18 mouse cellular contexts compared by ENCODE assay signal in the genomic region with DNA sequence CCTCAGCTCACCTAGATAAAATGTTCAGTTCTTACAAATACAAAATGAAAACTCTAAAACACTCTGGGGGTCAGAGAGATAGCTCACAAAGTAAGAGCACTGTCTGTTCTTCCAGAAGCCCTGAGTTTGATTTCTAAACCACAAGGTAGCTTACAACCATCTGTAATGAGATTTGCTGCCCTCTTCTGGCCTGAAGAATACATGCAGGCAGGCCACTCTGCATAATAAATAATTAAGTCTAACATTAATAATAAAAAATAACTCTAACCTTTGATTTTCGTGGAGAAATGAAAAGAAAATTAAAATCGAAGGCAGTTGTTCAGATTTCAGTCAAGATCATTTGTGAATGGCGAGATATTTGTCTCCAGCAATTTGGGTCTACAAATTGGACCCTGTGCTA.
DNase-seq lines count a peak whose midpoint lies in the region; ATAC-seq and TF ChIP-seq lines count a peak whose summit lies in the region.
"Had no signal": no experiment of that assay in that cellular context is flagged by ENCODE, and none has a peak within 500 bp of the region (broad histone marks: within the 10 kb centered on the region; RNA-seq: fewer than 3 reads in every experiment).

No protein-coding gene starts in this region.

- H3K4me1 ChIP-seq in hindbrain, postnatal 0 days (ENCODE audit: insufficient read depth, low read length) = no peaks in the 10 kb centered on the region
- H3K4me1 ChIP-seq in hindbrain, embryonic 16.5 days (ENCODE audit: control insufficient read depth, insufficient read depth, low read depth, low read length) = no peaks in the 10 kb centered on the region
- no peaks in the 10 kb centered on the region for H3K4me1 ChIP-seq in lung, postnatal 0 days (ENCODE audit: insufficient read depth, low read depth, low read length)
- H3K4me1 ChIP-seq: megakaryocyte, embryonic 14.5 days; stomach, embryonic 15.5 days had no signal

- no peak for TF ChIP-seq EP300 in lung, postnatal 0 days (IDR thresholded peaks at IDR 0.05)

- peak; percentile 36 for TF ChIP-seq CTCF in hindbrain, postnatal 0 days (IDR thresholded peaks at IDR 0.05; ENCODE audit: low read depth)
- TF ChIP-seq CTCF in lung, postnatal 0 days (IDR thresholded peaks at IDR 0.05) = peak; percentile 45
- TF ChIP-seq CTCF in brain, embryonic 14.5 days (IDR thresholded peaks at IDR 0.05; ENCODE audit: borderline replicate concordance, extremely low read depth, insufficient read depth, insufficient read length) = peak; percentile 24; the same call in 1 of the 2 replicates

- no peak for TF ChIP-seq POLR2A in brain, embryonic 14.5 days (IDR thresholded peaks at IDR 0.05; ENCODE audit: borderline replicate concordance, extremely low read depth, insufficient read depth, insufficient read length, poor library complexity, severe bottlenecking)

- no peaks in the 10 kb centered on the region for H3K27me3 ChIP-seq in hindbrain, postnatal 0 days (ENCODE audit: insufficient read depth, low read length)
- no peaks in the 10 kb centered on the region for H3K27me3 ChIP-seq in hindbrain, embryonic 16.5 days (replicated peaks; ENCODE audit: control insufficient read depth, insufficient read depth, low read length)
- no peaks in the 10 kb centered on the region for H3K27me3 ChIP-seq in lung, postnatal 0 days (replicated peaks; ENCODE audit: insufficient read depth, low read length)
- H3K27me3 ChIP-seq: megakaryocyte, embryonic 14.5 days; stomach, embryonic 15.5 days had no signal

- ATAC-seq in hindbrain, postnatal 0 days = no peak
- no peak for ATAC-seq in hindbrain, embryonic 16.5 days
- ATAC-seq in lung, postnatal 0 days = no peak

- H3K4me2 ChIP-seq in hindbrain, postnatal 0 days (ENCODE audit: low read depth, low read length) = no peak overlapping the region
- H3K4me2 ChIP-seq in hindbrain, embryonic 16.5 days (ENCODE audit: low read length) = no peak overlapping the region
- no peak overlapping the region for H3K4me2 ChIP-seq in lung, postnatal 0 days (replicated peaks; ENCODE audit: low read depth, low read length)
- H3K4me2 ChIP-seq: hindbrain, embryonic 14.5 days; stomach, embryonic 15.5 days had no signal

- DNase-seq in hindbrain, postnatal 0 days (ENCODE audit: low spot score) = peak; percentile 10
- DNase-seq in lung, postnatal 0 days (ENCODE audit: low spot score) = no peak
- DNase-seq in lung, postnatal 4 days = no peak
- peak; percentile 11 for DNase-seq in ES-CJ7 (ENCODE audit: low read depth, low spot score)
- DNase-seq in brain, embryonic 14.5 days (ENCODE audit: low read depth) = no peak
- DNase-seq in gastrocnemius, postnatal 25 days = no peak
- DNase-seq in spleen, postnatal 4 days (ENCODE audit: low spot score in 2 of 2) = no peak
- DNase-seq: adrenal gland, postnatal 10 days; cerebellum, postnatal 25 days; heart, postnatal 14 days; kidney, adult 2 months; kidney, postnatal 4 days; lung, adult 2 months; thymus, postnatal 14 days had no signal

- no peak overlapping the region for H3K4me3 ChIP-seq in hindbrain, postnatal 0 days (ENCODE audit: low read length)
- H3K4me3 ChIP-seq in hindbrain, embryonic 16.5 days (ENCODE audit: low read length) = no peak overlapping the region
- H3K4me3 ChIP-seq in lung, postnatal 0 days (ENCODE audit: low read depth, low read length) = no peak overlapping the region
- H3K4me3 ChIP-seq: megakaryocyte, embryonic 14.5 days; stomach, embryonic 15.5 days had no signal

- H3K9ac ChIP-seq in hindbrain, postnatal 0 days (replicated peaks; ENCODE audit: low read length) = no peak overlapping the region
- no peak overlapping the region for H3K9ac ChIP-seq in hindbrain, embryonic 16.5 days (ENCODE audit: low read depth, low read length)
- H3K9ac ChIP-seq in lung, postnatal 0 days (replicated peaks; ENCODE audit: low read depth) = no peak overlapping the region
- H3K9ac ChIP-seq: hindbrain, embryonic 14.5 days; stomach, embryonic 15.5 days had no signal

- H3K9me3 ChIP-seq in hindbrain, postnatal 0 days (ENCODE audit: low read length) = no peaks in the 10 kb centered on the region
- H3K9me3 ChIP-seq in hindbrain, embryonic 16.5 days (ENCODE audit: control insufficient read depth, low read length) = no peaks in the 10 kb centered on the region
- no peaks in the 10 kb centered on the region for H3K9me3 ChIP-seq in lung, postnatal 0 days (ENCODE audit: low read length)
- H3K9me3 ChIP-seq: megakaryocyte, embryonic 14.5 days; stomach, embryonic 15.5 days had no signal

- no peak overlapping the region for H3K27ac ChIP-seq in hindbrain, postnatal 0 days
- no peak overlapping the region for H3K27ac ChIP-seq in hindbrain, embryonic 16.5 days (ENCODE audit: low read depth, low read length)
- H3K27ac ChIP-seq in lung, postnatal 0 days (ENCODE audit: low read length) = no peak overlapping the region
- H3K27ac ChIP-seq: hindbrain, embryonic 14.5 days; stomach, embryonic 15.5 days had no signal

- WGBS in hindbrain, postnatal 0 days = 67% methylated on average over 3 of the region's 3 CpGs
- WGBS in hindbrain, embryonic 16.5 days = 63% methylated on average over 3 of the region's 3 CpGs
- WGBS in lung, postnatal 0 days = 45% methylated on average over 3 of the region's 3 CpGs

- H3K36me3 ChIP-seq in hindbrain, postnatal 0 days (ENCODE audit: insufficient read depth, low read length) = no peaks in the 10 kb centered on the region
- H3K36me3 ChIP-seq in hindbrain, embryonic 16.5 days (ENCODE audit: control insufficient read depth, insufficient read depth, low read length) = no peaks in the 10 kb centered on the region
- H3K36me3 ChIP-seq in lung, postnatal 0 days (ENCODE audit: insufficient read depth, low read length) = no peaks in the 10 kb centered on the region
- H3K36me3 ChIP-seq: stomach, embryonic 15.5 days had no signal

Comparison
In these comparisons a context has a peak if more than half of its experiments do, and no peak if none do; other contexts are left out.
1. DNase-seq: peak in hindbrain, postnatal 0 days (single experiment) and ES-CJ7 (single experiment); none in lung, postnatal 0 days (single experiment), lung, postnatal 4 days (0 of 2), brain, embryonic 14.5 days (single experiment), gastrocnemius, postnatal 25 days (single experiment) and spleen, postnatal 4 days (0 of 2).
2. Peak in every context shown above with its lines, with median percentiles within 50 percentile points of each other: CTCF ChIP-seq.